Mouse (Mus musculus) left cerebral cortex, adult 8-10 months (tissue): ENCODE results near the gene Dnmt1. TPM values are rescaled to one million over a fixed set of nuclear protein-coding genes. Genes with fewer than 3 reads are reported as not detected.
A peak's percentile ranks its signal among the peaks of the same experiment; 100 is the strongest.
"Not testable (repeated sequence)": the region's sequence is repeated elsewhere in the genome, so short reads cannot be mapped to it uniquely, and the experiment has no call there.

Source experiments
- DNase-seq, 2 experiments: peaks; one replicate each; pipeline ENCODE4 v3.0.0; 2022; ENCODE audit warnings: low spot score in 2 of 2
- total RNA-seq, 4 experiments: library from RNA; stranded (reverse); gene quantifications; 2 replicates each; pipeline ENCODE4 v1.2.4; 2022

Dnmt1 gene
- total RNA-seq = 10 to 100 TPM; 39.7 to 41.3 (median 40.5) TPM

- DNase-seq = no peak
Observed at GRCm38 (mm10) chr9:20959430-20959938, at the start of gene Dnmt1. TSS of gene Dnmt1 (minus strand) at chr9:20959888.

- DNase-seq = no peak
Observed at GRCm38 (mm10) chr9:21008007-21008406, 48.3 kb upstream of the Dnmt1 start.

- no peak for DNase-seq
Observed at GRCm38 (mm10) chr9:21007313-21007952, 47.7 kb upstream of the Dnmt1 start.

GRCm38 (mm10) chr9:21002627-21003551 is 43.2 kb upstream of the Dnmt1 start, which contains the start of gene Mrpl4:
TSS of gene Mrpl4 (plus strand) at chr9:21002738.
- DNase-seq = peak; percentile 87 to 92

GRCm38 (mm10) chr9:21002270-21002626 is 42.6 kb upstream of the Dnmt1 start:
- DNase-seq = no peak

GRCm38 (mm10) chr9:21001651-21002200 is 42.0 kb upstream of the Dnmt1 start:
- no peak for DNase-seq

GRCm38 (mm10) chr9:21000811-21001210 is 41.1 kb upstream of the Dnmt1 start:
- DNase-seq = no peak

- DNase-seq = not testable (repeated sequence)
Observed at GRCm38 (mm10) chr9:20998337-20998736, 38.6 kb upstream of the Dnmt1 start.

GRCm38 (mm10) chr9:20997065-20997464 is 37.4 kb upstream of the Dnmt1 start:
- DNase-seq = no peak

- no peak for DNase-seq
Observed at GRCm38 (mm10) chr9:20995069-20995468, 35.4 kb upstream of the Dnmt1 start.

- no peak for DNase-seq
Observed at GRCm38 (mm10) chr9:20993165-20993898, 33.6 kb upstream of the Dnmt1 start.

- DNase-seq = no peak
Observed at GRCm38 (mm10) chr9:20991587-20991986, 31.9 kb upstream of the Dnmt1 start.

GRCm38 (mm10) chr9:20990861-20991260 is 31.2 kb upstream of the Dnmt1 start:
- no peak for DNase-seq

GRCm38 (mm10) chr9:20987953-20988352 is 28.3 kb upstream of the Dnmt1 start:
- DNase-seq = no peak

GRCm38 (mm10) chr9:20986952-20987686 is 27.4 kb upstream of the Dnmt1 start:
- no peak for DNase-seq

- no peak for DNase-seq
Observed at GRCm38 (mm10) chr9:20983169-20983568, 23.5 kb upstream of the Dnmt1 start.

GRCm38 (mm10) chr9:20982171-20982570 is 22.5 kb upstream of the Dnmt1 start:
- no peak for DNase-seq

- DNase-seq = no peak
Observed at GRCm38 (mm10) chr9:20979769-20980168, 20.1 kb upstream of the Dnmt1 start.

- no peak for DNase-seq
Observed at GRCm38 (mm10) chr9:20979181-20979580, 19.5 kb upstream of the Dnmt1 start.

- no peak for DNase-seq
Observed at GRCm38 (mm10) chr9:20978409-20979095, 18.9 kb upstream of the Dnmt1 start.
